Mouse (Mus musculus) liver, postnatal 0 days (tissue): ENCODE results near the gene Olfr522.

ENCODE experiments used
- CTCF ChIP-seq: sonication (generic); IDR thresholded peaks from 2 replicates; pipeline ENCODE4 v1.5.1; 2016; ENCODE audit warnings: antibody characterized with exemption, low read depth
- EP300 ChIP-seq: IDR thresholded peaks from 2 replicates; pipeline ENCODE4 v1.6.1; 2016; ENCODE audit warnings: antibody characterized with exemption, low read depth, mild to moderate bottlenecking

- TF ChIP-seq CTCF (no peak), EP300 (no peak)
These were observed 38.6 kb downstream of the Olfr522 start for GRCm38 (mm10) chr7:140126022-140126350.
